Mouse (Mus musculus): Measurements from ENCODE around the gene Gnat3.
"Not testable (repeated sequence)": the region's sequence is repeated elsewhere in the genome, so short reads cannot be mapped to it uniquely, and the experiment has no call there.

Gene Gnat3

GRCm38 (mm10) chr5:17962249-17962648 is at the start of gene Gnat3:
TSS of gene Gnat3 (plus strand) at chr5:17962549.
- ATAC-seq (ENCODE audit: low TSS enrichment) = no peak

GRCm38 (mm10) chr5:17918966-17919365 is 43.4 kb upstream of the Gnat3 start:
- no peak for ATAC-seq (ENCODE audit: low TSS enrichment)

DNA sequence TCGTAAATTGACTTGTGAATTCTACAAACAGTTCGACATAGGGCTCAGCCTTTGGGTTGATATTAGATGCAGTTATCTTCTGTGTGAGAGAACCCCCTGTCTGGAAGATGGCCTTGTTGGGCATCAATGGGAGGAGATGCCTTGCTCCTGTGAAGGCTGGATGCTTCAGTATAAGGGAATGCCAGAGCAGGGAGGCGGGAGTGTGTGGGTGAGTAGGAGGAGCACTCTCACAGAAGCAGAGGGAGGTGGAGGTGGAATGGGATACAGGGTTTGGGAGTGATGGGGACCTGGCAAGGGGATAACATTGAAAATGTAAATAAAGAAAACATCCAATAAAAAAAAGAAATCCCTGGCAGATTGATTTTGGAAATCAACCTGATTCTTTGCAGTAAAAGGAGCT is 38.7 kb upstream of the Gnat3 start:
- ATAC-seq (ENCODE audit: low TSS enrichment) = no peak

DNA sequence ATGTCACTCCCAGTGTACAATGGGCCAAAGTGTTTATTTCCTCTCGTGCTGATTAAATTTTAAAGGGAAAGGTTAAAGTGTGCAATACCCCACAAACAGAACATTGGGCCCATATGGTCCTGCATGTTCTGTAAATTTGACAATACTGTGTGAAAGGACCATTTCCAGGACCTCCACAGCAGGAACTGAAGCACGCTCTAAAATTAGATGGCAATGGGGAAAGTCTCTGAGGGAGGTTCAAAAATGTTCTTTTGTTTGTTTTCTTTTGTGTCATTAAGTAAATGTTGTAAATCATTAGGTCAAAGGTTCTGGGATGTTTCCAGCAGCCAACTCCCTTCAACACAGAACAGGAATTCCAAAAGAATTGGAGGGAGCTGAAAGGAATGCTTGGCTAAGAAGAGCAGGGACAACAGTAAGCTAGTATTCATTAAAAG is 38.2 kb upstream of the Gnat3 start:
- no peak for ATAC-seq (ENCODE audit: low TSS enrichment)

- ATAC-seq (ENCODE audit: low TSS enrichment) = no peak
These were observed 33.9 kb upstream of the Gnat3 start for GRCm38 (mm10) chr5:17928471-17928870.

GRCm38 (mm10) chr5:17929006-17929567 is 33.3 kb upstream of the Gnat3 start:
- no peak for ATAC-seq (ENCODE audit: low TSS enrichment)

- not testable (repeated sequence) for ATAC-seq (ENCODE audit: low TSS enrichment)
These were observed 30.8 kb upstream of the Gnat3 start for GRCm38 (mm10) chr5:17931588-17931987.

DNA sequence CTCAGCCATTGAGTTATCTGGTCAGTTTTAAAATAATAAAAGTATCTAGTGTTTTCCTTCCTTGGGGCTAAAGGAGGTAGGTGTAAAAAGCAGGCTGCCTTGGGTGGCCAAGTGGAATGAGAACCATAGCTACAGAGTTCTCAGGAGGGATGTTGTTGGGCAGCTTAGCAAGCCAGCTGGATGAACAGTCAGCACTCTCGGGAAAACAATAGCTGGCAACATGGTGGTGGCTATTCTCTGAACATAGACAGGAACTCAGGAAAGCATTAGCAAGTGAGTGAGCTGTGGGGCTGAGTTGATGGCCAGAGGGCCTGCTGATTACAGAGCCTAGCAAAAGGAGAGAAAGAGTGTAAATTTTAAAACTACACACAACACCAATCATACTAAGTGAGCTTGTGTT is 27.8 kb upstream of the Gnat3 start:
- no peak for ATAC-seq (ENCODE audit: low TSS enrichment)

- ATAC-seq (ENCODE audit: low TSS enrichment) = no peak
These were observed 24.0 kb upstream of the Gnat3 start for GRCm38 (mm10) chr5:17938170-17938939.

GRCm38 (mm10) chr5:17956468-17956867 is 5.9 kb upstream of the Gnat3 start:
- ATAC-seq (ENCODE audit: low TSS enrichment) = no peak

GRCm38 (mm10) chr5:17969704-17970390 is 7.5 kb downstream of the Gnat3 start:
- no peak for ATAC-seq (ENCODE audit: low TSS enrichment)

DNA sequence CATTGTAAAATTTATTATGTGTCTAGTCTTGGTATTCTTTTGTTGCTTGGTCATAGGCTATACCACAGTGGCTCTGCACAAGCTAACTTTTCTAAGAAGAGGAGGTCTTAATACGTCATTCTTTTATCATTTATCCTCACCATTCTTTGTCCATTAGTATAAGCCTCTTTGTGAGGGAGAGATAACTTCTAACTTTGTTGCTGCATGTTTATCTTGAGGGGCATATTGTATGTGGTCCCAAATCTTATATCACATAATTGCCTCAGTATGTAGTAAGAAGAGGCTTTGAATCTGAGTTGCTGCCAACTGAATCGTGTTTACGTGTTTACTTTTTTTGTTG is 8.0 kb downstream of the Gnat3 start:
- no peak for ATAC-seq (ENCODE audit: low TSS enrichment)

- no peak for ATAC-seq (ENCODE audit: low TSS enrichment)
These were observed 18.3 kb downstream of the Gnat3 start for GRCm38 (mm10) chr5:17980501-17981121.

GRCm38 (mm10) chr5:17982770-17983169 is 20.4 kb downstream of the Gnat3 start:
- peak; percentile 73 for ATAC-seq (ENCODE audit: low TSS enrichment)

DNA sequence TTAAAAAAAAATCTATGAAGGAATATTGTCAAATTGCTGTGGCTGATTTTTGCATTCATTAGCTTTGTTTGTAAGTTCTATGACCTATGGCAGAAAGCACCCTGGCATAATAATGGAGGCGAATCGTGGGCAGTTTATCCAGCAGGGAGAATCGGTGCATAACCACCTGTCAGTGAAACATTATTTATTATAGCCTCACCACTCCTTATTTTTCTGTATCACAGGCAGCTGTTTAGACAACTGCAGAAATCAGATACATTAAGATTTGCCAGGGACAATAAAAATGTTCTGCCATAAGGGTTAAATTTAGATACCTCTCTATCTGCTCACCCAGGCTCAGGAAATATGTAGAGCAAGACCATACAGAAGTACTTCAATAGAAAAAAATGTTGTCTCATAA is 22.2 kb downstream of the Gnat3 start:
- no peak for ATAC-seq (ENCODE audit: low TSS enrichment)

DNA sequence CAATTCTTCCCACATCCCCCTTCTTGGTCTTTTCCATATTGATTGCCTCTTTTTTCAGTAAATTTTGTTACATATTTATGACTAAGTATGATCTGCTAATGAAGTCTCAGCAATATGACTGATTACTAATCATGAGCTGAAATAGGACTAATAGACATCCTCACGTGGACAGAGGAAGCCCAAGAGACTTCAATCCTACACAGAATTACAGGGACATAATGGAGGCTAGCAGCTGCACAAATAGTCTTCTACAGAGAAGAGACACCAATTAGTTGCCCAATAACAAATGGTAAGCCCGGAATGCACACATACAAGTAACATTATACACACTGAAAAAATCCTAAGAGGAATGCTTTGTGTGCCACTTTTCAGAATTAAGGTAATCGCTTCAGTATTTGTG is 24.3 kb downstream of the Gnat3 start:
- ATAC-seq (ENCODE audit: low TSS enrichment) = no peak

- no peak for ATAC-seq (ENCODE audit: low TSS enrichment)
These were observed 28.3 kb downstream of the Gnat3 start for GRCm38 (mm10) chr5:17990618-17991017.

- ATAC-seq (ENCODE audit: low TSS enrichment) = no peak
These were observed 37.2 kb downstream of the Gnat3 start for GRCm38 (mm10) chr5:17999570-17999969.

DNA sequence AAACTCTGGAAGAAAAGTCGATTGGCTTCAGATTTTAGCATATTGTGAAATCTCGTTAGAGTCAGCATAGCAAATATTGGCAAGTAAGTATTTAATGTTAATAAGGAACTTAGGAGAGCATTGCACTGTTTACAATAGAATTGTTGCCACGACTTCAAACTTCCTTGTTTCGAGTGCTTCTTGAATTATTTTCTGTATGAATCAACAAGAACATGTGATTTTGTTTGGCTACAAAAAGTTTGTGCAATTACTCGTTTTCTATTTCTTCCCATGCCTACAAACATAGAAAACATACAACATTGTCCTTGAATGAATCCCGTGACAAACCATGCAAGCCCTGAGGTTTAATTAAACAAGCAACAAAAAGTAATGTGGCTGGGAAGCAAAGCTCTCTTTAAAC is 37.8 kb downstream of the Gnat3 start:
- ATAC-seq (ENCODE audit: low TSS enrichment) = no peak

- no peak for ATAC-seq (ENCODE audit: low TSS enrichment)
These were observed 39.3 kb downstream of the Gnat3 start for GRCm38 (mm10) chr5:18001646-18002045.

GRCm38 (mm10) chr5:18003675-18004074 is 41.3 kb downstream of the Gnat3 start:
- no peak for ATAC-seq (ENCODE audit: low TSS enrichment)

- ATAC-seq (ENCODE audit: low TSS enrichment) = no peak
These were observed 42.7 kb downstream of the Gnat3 start for GRCm38 (mm10) chr5:18004824-18005611.

All from frontal cortex, adult (tissue).